Mouse (Mus musculus) cerebellum, postnatal 25 days (tissue): Measurements from ENCODE around the gene Hcrtr2.

Source experiments
- DNase-seq, 2 experiments: peaks; one replicate each; pipeline ENCODE4 v3.0.0; 2021; ENCODE audit warnings: mixed read lengths in 2 of 2

The Hcrtr2 gene

GRCm38 (mm10) chr9:76234899-76235298, 88.8 kb downstream of the Hcrtr2 start:
- no peak for DNase-seq

DNA sequence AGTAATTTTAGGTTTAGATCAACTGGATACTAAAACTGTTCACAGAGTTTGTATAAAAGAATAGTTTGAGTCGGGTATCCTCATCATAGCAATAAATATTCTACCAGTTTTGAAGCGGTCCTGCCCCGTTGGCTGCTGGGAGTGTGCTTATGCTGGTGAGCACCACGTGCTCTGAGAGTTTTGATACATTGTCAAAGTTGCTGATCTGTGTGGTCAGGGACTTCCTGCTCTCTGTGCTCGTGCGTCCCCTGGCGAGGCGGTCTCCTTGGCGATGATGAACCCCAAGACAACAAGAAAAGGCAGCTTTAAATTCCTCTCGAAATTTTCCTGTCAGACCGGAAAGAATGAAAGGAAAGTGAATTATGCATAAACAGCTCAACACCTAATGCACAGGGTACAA, 93.3 kb downstream of the Hcrtr2 start:
- DNase-seq: no peak

DNA sequence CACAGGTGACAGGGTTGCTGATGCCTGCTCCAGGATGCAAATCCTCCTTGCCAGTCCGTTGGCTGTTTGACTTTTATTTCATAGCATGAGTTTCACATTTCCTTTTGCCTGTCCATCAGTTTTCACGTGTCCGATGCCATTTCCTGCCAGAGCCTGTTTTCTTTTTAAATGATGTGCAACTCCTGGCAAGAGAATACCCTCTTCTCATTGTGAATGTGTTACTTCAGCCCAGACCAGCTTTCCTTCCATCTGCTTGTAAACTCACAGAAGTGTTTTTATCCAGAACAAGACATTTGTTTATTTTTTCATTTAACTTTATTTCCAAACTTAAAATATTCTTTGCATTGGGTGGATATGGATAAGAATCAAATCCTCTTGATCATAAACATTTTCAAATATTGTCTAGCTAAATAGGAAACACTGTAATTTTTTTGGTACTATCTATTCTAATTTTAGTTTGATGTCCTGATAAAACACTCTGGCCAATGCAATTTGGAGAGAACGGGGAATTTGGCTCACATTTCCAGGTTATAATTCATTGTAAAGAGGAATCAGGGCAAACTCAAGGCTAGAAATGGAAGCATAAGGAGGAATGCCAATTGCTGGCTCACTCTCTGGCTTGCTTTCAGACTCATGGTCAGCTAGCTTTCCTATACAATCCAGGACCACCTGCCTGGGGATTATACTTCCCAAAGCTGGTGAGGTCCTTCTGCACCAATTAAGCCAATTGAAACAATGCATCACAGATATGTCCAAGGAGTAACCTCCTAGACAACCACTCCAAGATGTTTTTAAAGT, 106.3 kb downstream of the Hcrtr2 start:
- peak; percentile 38 to 59 for DNase-seq

- DNase-seq: no peak
Measured at GRCm38 (mm10) chr9:76214678-76215077, 109.0 kb downstream of the Hcrtr2 start.

DNA sequence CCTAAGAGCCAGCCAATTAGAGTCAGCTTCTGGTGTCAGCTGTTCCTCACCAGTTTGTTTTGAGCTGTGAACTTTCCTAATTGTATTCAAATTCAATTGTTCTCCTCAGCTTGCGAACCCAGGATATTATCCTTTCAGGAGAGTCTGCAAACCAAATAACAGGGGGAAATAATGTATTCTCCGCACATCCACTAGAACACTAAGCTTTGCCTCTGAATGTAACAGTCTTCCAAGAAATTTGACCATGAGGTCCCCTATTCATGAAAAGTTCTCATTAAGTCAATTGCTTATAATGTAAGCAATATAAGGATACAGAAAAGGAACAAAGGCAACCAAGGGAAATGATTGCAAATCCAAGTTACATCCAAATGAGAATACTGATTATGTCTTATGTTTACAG, 110.1 kb downstream of the Hcrtr2 start, which contains the start of gene Gfral:
Gene Gfral, minus strand, starts transcription at position 101 of the 400 bp plus-strand sequence.
- DNase-seq: no peak

DNA sequence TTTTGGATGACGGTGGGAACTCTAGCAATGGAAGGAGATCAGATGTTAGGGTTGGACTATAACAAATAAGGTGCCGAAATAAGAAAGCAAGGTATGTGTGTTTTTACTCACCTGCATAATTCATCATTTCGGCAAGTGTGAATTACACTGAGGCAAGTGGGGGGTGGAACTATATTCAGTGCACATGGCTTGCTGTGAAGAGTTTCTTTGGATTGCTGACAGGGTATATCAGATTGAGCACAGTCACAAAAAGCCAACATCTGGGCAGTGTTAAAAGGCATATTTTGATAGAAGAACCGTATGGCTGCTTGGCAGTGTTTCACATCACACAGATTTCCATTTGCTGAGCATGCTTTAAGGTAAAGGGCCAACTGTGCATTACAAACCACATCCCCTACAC, 126.7 kb downstream of the Hcrtr2 start:
- DNase-seq: no peak

- DNase-seq: no peak
Measured at GRCm38 (mm10) chr9:76179221-76179620, 144.4 kb downstream of the Hcrtr2 start.
